Mouse (Mus musculus): ENCODE measurements at regions not wholly inside any gene's neighbourhood (a gene's known extent, or its start where the extent isn't known, plus 50 kb on each side); places are given as distances from the start of the nearest gene placed in this dataset.

- 86% methylated on average over 5 of the region's 5 CpGs for WGBS
- Histone ChIP-seq H3K9me3 (replicated peaks; ENCODE audit: control insufficient read depth, low read length) (no peaks in the 10 kb centered on the region), H3K4me1 (ENCODE audit: control insufficient read depth, insufficient read depth, low read length) (no peaks in the 10 kb centered on the region), H3K36me3 (ENCODE audit: control insufficient read depth, insufficient read depth, low read length) (no peaks in the 10 kb centered on the region), H3K4me2 (ENCODE audit: low read depth, low read length) (no peak overlapping the region), H3K9ac (ENCODE audit: low read length) (no peak overlapping the region), H3K27me3 (ENCODE audit: control insufficient read depth, insufficient read depth, low read length) (no peaks in the 10 kb centered on the region), H3K4me3 (replicated peaks; ENCODE audit: low read length) (no peak overlapping the region), H3K27ac (ENCODE audit: low read length) (no peak overlapping the region)
- no peak for ATAC-seq (ENCODE audit: insufficient read depth, low FRiP score)
Observed at GRCm38 (mm10) chr16:78435707-78436106, 58.7 kb upstream of the Btg3 start.

DNA sequence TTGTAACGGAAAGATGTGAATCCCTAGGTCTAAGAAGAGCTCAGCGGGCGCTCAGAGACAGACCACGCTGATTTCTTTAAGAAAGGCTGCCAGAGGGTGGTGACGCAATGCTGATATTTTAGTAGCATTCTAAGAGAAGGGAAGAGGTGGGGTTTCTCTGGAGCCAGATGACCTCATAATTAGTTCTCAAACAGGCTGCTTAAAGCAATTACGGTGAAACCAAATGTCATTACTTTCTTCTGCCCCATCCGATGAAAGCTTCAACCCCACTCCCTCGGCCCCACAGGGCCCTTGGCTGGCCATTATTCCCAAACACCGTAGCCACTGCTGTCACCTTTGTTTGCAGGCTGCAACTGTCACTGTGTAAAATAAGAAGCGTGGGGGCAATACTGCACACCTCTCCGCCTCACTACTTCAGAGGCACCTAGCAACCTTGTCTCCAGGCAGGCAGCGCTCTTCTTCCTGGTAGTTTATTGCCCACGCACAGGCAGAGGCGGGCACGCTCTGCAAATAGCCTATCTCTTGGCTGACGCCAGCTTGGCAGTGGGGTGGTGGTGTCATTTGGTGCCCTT lies 50.6 kb upstream of the Btg3 start:
- peak overlapping the region; percentile 31; the same call in 1 of the 2 replicates for H3K4me2 ChIP-seq (ENCODE audit: low read depth, low read length)
- H3K4me3 ChIP-seq (replicated peaks; ENCODE audit: low read length), result no peak overlapping the region
- 42% methylated on average over 16 of the region's 16 CpGs for WGBS
- no peaks in the 10 kb centered on the region for H3K36me3 ChIP-seq (ENCODE audit: control insufficient read depth, insufficient read depth, low read length)
- H3K27ac ChIP-seq (ENCODE audit: low read length), result no peak overlapping the region
- H3K9ac ChIP-seq (ENCODE audit: low read length), result no peak overlapping the region
- no peaks in the 10 kb centered on the region for H3K4me1 ChIP-seq (ENCODE audit: control insufficient read depth, insufficient read depth, low read length)
- H3K27me3 ChIP-seq (ENCODE audit: control insufficient read depth, insufficient read depth, low read length), result no peaks in the 10 kb centered on the region
- 0 out of 2 replicates have a peak, but pooled peaks have one; percentile 29 for ATAC-seq (ENCODE audit: insufficient read depth, low FRiP score)
- no peaks in the 10 kb centered on the region for H3K9me3 ChIP-seq (replicated peaks; ENCODE audit: control insufficient read depth, low read length)

All from stomach, embryonic 16.5 days (tissue).